Mouse (Mus musculus) thymus, adult 2 months (tissue): Measurements from ENCODE around the gene Sez6l. TPM values are rescaled to one million over a fixed set of nuclear protein-coding genes. Genes with fewer than 3 reads are reported as not detected.

Source experiments
- DNase-seq: peaks from one replicate; pipeline ENCODE4 v3.0.0; 2021
- H3K27ac ChIP-seq: fragments of 200-500 bp; 2 replicates; pipeline ENCODE4 v1.5.1; 2012; ENCODE audit warnings: low read length, control low read depth; ENCODE audit not compliant: control insufficient read depth, insufficient read depth
- H3K27me3 ChIP-seq: fragments of 200-500 bp; 2 replicates; pipeline ENCODE4 v1.6.1; 2012; ENCODE audit warnings: mild to moderate bottlenecking, low read length, moderate library complexity, mixed read lengths; ENCODE audit not compliant: control insufficient read depth, insufficient read depth
- H3K36me3 ChIP-seq: fragments of 200-500 bp; 2 replicates; pipeline ENCODE4 v1.6.1; 2012; ENCODE audit warnings: mild to moderate bottlenecking, low read length, moderate library complexity; ENCODE audit not compliant: control insufficient read depth, insufficient read depth
- H3K4me1 ChIP-seq: fragments of 200-500 bp; replicated peaks from 2 replicates; pipeline ENCODE4 v1.6.1; 2012; ENCODE audit warnings: low read length; ENCODE audit not compliant: control insufficient read depth, insufficient read depth
- H3K4me3 ChIP-seq: fragments of 200-500 bp; 2 replicates; pipeline ENCODE4 v1.5.1; 2012; ENCODE audit warnings: mild to moderate bottlenecking, low read length, control low read depth, moderate library complexity; ENCODE audit not compliant: control insufficient read depth, insufficient read depth
- CTCF ChIP-seq: fragments of 200-500 bp; IDR thresholded peaks from 2 replicates; pipeline ENCODE4 v1.5.1; 2012; ENCODE audit warnings: mild to moderate bottlenecking, control low read depth, low read length, moderate library complexity, borderline replicate concordance; ENCODE audit not compliant: control insufficient read depth, poor library complexity, insufficient read depth; ENCODE audit errors: extremely low read depth
- POLR2A ChIP-seq: fragments of 200-500 bp; IDR thresholded peaks from 2 replicates; pipeline ENCODE4 v1.6.1; 2012; ENCODE audit warnings: mild to moderate bottlenecking, low read length, control low read depth, moderate library complexity; ENCODE audit not compliant: control insufficient read depth, poor library complexity, insufficient read depth; ENCODE audit errors: extremely low read depth
- WGBS: fragments of 180-500 bp; shearing (Covaris S2); methylation state at CpG from one replicate; pipeline ENCODE4 v1.1.7; 2018; 5-methylcytosine and 5-hydroxymethylcytosine counted together
- polyA plus RNA-seq: library from polyadenylated mRNA; depleted of rRNA; stranded (reverse); fragments of >200 nt; gene quantifications from 2 replicates; pipeline ENCODE4 v1.2.3, GENCODE M21; 2012

The Sez6l gene
- polyA plus RNA-seq, 1 experiment, result 1.8 TPM

GRCm38 (mm10) chr5:112431120-112431775 lies 145.7 kb downstream of the Sez6l start:
- Histone ChIP-seq H3K27ac (no peak overlapping the region), H3K4me1 (peaks cover 8% of the 10 kb centered on the region), H3K36me3 (no peaks in the 10 kb centered on the region), H3K4me3 (peak overlapping the region; percentile 2; the same call in 1 of the 2 replicates), H3K27me3 (no peaks in the 10 kb centered on the region)
- WGBS, result 13% methylated on average over 14 of the region's 14 CpGs
- TF ChIP-seq CTCF, result no peak
- TF ChIP-seq POLR2A, result 0 out of 2 replicates have a peak, but pooled peaks have one; percentile 16
- peak; percentile 37 for DNase-seq

- H3K4me3 ChIP-seq, result no peak overlapping the region
- no peak overlapping the region for H3K27ac ChIP-seq
- peak; percentile 68 for DNase-seq
- TF ChIP-seq POLR2A (no peak), CTCF (peak; percentile 72; the same call in 1 of the 2 replicates)
- no peaks in the 10 kb centered on the region for H3K36me3 ChIP-seq
- H3K4me1 ChIP-seq, result peaks cover 8% of the 10 kb centered on the region
- WGBS, result 18% methylated on average over 19 of the region's 19 CpGs
- no peaks in the 10 kb centered on the region for H3K27me3 ChIP-seq
These were observed 148.0 kb downstream of the Sez6l start for GRCm38 (mm10) chr5:112428944-112429343.

- Histone ChIP-seq H3K4me3 (no peak overlapping the region), H3K36me3 (no peaks in the 10 kb centered on the region), H3K27ac (no peak overlapping the region), H3K27me3 (no peaks in the 10 kb centered on the region), H3K4me1 (peaks cover 8% of the 10 kb centered on the region)
- DNase-seq, result peak; percentile 65
- 52% methylated on average over 2 of the region's 2 CpGs for WGBS
- TF ChIP-seq POLR2A (no peak), CTCF (peak; percentile 45; the same call in 1 of the 2 replicates)
These were observed 149.7 kb downstream of the Sez6l start for GRCm38 (mm10) chr5:112427283-112427682.

- no peaks in the 10 kb centered on the region for H3K27me3 ChIP-seq
- TF ChIP-seq CTCF, result no peak
- TF ChIP-seq POLR2A, result no peak
- H3K4me1 ChIP-seq, result peaks cover 8% of the 10 kb centered on the region
- H3K4me3 ChIP-seq, result no peak overlapping the region
- WGBS, result 23% methylated on average over 7 of the region's 7 CpGs
- no peak for DNase-seq
- H3K27ac ChIP-seq, result no peak overlapping the region
- H3K36me3 ChIP-seq, result no peaks in the 10 kb centered on the region
These were observed 150.3 kb downstream of the Sez6l start for GRCm38 (mm10) chr5:112426635-112427034.

GRCm38 (mm10) chr5:112419535-112419934 lies 157.4 kb downstream of the Sez6l start:
- Histone ChIP-seq H3K27ac (no peak overlapping the region), H3K27me3 (no peaks in the 10 kb centered on the region), H3K4me3 (no peak overlapping the region), H3K36me3 (no peaks in the 10 kb centered on the region), H3K4me1 (no peaks in the 10 kb centered on the region)
- no peak for TF ChIP-seq CTCF
- no peak for TF ChIP-seq POLR2A
- WGBS, result 65% methylated on average over 12 of the region's 12 CpGs
- no peak for DNase-seq

- Histone ChIP-seq H3K4me3 (no peak overlapping the region), H3K4me1 (no peaks in the 10 kb centered on the region), H3K36me3 (no peaks in the 10 kb centered on the region), H3K27me3 (no peaks in the 10 kb centered on the region), H3K27ac (no peak overlapping the region)
- DNase-seq, result no peak
- 76% methylated on average over 4 of the region's 4 CpGs for WGBS
- TF ChIP-seq POLR2A, result no peak
- no peak for TF ChIP-seq CTCF
These were observed 159.0 kb downstream of the Sez6l start for GRCm38 (mm10) chr5:112418023-112418422.
